Mouse (Mus musculus) skeletal muscle tissue, adult 2 months (tissue): ENCODE measurements at regions not wholly inside any gene's neighbourhood (a gene's known extent, or its start where the extent isn't known, plus 50 kb on each side); places are given as distances from the start of the nearest gene placed in this dataset.
A peak's percentile ranks its signal among the peaks of the same experiment; 100 is the strongest.

Experiments
- DNase-seq: peaks from one replicate; pipeline ENCODE4 v3.0.0-alpha.2; 2012; ENCODE audit warnings: low read depth, low spot score

- no peak for DNase-seq
Measured at GRCm38 (mm10) chr3:104586342-104587175, 51.9 kb upstream of the Slc16a1 start.

- no peak for DNase-seq
Measured at GRCm38 (mm10) chr3:104585303-104585702, 53.2 kb upstream of the Slc16a1 start.

- no peak for DNase-seq
Measured at GRCm38 (mm10) chr3:104583236-104583635, 55.2 kb upstream of the Slc16a1 start.

- DNase-seq = no peak
Measured at GRCm38 (mm10) chr3:104582521-104582920, 55.9 kb upstream of the Slc16a1 start.

GRCm38 (mm10) chr3:104579186-104579585, 59.3 kb upstream of the Slc16a1 start:
- no peak for DNase-seq

- DNase-seq = no peak
Measured at GRCm38 (mm10) chr3:104578374-104578773, 60.1 kb upstream of the Slc16a1 start.

- DNase-seq = no peak
Measured at GRCm38 (mm10) chr3:104577228-104577927, 61.1 kb upstream of the Slc16a1 start.

- no peak for DNase-seq
Measured at GRCm38 (mm10) chr3:104573277-104573940, 61.7 kb upstream of the Lrig2 start.

- DNase-seq = no peak
Measured at GRCm38 (mm10) chr3:104571935-104572631, 60.4 kb upstream of the Lrig2 start.

- DNase-seq = peak; percentile 46
Measured at GRCm38 (mm10) chr3:104565423-104566230, 53.9 kb upstream of the Lrig2 start.

- no peak for DNase-seq
Measured at GRCm38 (mm10) chr3:104564857-104565256, 53.1 kb upstream of the Lrig2 start.

GRCm38 (mm10) chr3:104561567-104561966, 49.8 kb upstream of the Lrig2 start:
- no peak for DNase-seq
